Mouse (Mus musculus) 3T3-L1 (cell line): ENCODE measurements around the gene Ensa.
"Not testable (repeated sequence)": the region's sequence is repeated elsewhere in the genome, so short reads cannot be mapped to it uniquely, and the experiment has no call there.

Source experiments
- DNase-seq: peaks from one replicate; pipeline ENCODE4 v3.0.0-alpha.2; 2015; ENCODE audit warnings: low read depth, low spot score

The Ensa gene

GRCm38 (mm10) chr3:95643097-95643496 is 18.3 kb downstream of the Ensa start:
- no peak for DNase-seq

GRCm38 (mm10) chr3:95645313-95646235 is 20.8 kb downstream of the Ensa start:
- no peak for DNase-seq

- DNase-seq = peak; percentile 79
Measured at GRCm38 (mm10) chr3:95648016-95648415, 23.2 kb downstream of the Ensa start.

DNA sequence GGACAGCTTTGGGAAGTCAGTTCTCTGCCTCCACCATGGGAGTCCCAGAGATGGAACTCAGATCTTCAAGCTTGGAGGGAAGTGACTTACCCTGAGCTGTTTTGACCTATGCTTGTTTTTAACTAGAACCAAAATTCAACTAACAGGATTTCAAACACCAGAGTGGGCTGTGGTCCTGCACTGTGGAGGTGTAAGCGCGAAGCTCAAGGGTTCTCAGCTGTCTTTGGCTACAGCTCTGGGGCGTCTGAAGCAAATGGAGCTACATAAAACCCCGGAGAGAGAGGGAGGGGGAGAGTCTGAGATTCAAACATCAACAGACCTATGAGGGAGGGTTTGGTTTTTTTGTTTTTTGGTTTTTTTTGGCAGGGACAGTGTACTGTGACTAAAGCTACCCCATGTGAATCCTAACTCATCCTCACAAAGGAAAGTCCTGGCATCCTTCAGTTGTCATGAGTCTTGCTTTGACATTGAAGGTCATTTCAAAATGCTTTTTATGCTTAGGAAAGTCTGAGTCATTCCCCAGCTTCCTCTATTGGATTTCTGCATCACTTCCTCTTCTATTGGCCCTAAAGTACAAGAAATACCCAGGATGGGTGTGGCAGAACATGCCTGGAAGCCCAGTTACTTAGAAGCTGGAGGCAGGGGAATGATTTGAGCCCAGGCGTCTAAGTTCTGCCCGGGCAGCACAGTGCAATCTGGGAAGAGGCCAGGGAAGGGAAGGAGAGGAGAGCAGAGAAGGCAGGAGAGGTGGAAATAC is 25.7 kb downstream of the Ensa start:
- peak; percentile 99 for DNase-seq

DNA sequence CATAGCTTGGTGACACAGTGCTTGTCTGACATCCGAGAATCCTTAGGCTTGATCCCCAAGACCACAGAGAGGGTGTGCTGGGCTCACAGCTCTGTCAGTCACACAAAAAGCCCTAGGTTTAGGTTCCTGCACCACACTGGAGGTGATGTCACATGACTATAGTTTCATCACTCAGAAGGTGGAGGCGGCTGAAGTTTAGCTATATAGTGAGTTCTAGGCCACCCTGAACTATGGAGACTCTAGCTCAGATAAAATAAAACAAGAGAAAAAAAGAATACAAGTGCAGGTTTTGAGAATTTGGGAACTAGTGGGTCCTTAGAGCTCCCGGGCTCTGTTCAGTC is 26.2 kb downstream of the Ensa start:
- DNase-seq = no peak

GRCm38 (mm10) chr3:95651391-95652203 is 26.8 kb downstream of the Ensa start:
- no peak for DNase-seq

DNA sequence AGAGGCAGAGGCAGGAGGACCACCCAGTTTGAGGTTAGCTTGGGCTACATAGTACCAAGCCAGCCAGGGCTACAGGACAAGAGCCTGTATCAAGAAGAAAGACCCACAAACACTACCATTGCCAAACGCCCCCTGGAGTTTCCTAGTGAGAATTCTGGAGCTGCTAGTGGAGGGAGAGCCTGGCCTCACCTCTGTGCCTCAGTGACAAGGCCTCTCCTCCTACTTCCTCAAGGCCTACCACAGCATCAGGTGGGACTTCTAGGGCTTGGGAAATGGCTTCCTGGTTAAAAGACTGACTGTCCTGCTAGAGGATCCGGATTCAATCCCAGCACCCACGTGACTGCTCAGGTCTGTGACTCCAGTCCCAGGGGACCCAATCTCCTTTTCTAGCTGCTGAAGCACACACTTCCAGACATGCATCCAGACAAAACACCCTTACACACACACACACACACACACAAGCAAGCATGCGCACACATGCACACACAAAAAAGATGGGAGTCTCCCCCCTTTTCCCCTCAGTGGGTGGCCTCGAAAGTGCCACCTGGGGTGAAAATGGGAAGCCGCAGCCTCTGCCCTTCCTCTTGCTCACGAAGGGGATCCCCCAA is 27.5 kb downstream of the Ensa start:
- peak; percentile 40 for DNase-seq

DNA sequence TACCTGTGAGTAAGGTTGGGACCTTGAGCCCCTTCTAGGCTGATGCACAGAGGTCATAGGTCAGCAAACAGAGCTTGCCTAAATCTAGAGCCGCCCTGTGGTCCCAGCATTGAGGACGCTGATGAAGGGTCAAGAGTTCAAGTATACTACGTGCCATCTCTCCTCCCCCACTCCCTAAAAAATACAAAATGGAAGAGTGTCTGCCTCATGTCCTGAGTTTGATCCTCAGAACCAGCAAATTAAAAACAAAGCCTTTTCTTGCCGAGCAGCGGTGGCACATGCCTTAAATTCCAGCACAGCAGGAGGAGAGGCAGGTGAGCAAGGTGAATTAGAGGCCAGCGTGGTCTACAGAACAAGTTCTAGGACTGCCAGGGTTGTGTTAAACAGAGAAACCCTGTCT is 28.1 kb downstream of the Ensa start:
- DNase-seq = no peak

- no peak for DNase-seq
Measured at GRCm38 (mm10) chr3:95653473-95654034, 28.8 kb downstream of the Ensa start.

GRCm38 (mm10) chr3:95654371-95654770 is 29.6 kb downstream of the Ensa start:
- not testable (repeated sequence) for DNase-seq

DNA sequence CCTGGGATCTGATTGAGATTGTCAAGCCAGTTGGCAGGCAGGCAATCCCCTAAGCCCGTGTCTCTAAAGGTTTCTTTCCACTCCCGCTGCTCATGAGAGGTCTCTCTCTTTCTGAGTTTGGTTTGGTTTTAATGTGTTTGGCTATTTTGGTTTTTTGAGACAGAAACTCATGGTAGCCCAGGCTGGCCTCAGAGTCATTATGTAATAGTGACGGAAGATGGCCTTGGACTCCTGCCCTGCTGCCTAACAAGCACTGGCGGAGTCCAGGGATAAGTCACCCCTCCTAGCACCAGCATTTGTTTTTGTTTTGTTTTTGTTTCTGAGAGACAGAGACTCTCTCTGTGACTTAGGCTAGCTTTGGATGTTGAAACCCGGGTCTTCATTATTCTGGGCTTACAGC is 30.6 kb downstream of the Ensa start:
- no peak for DNase-seq

GRCm38 (mm10) chr3:95657108-95657507 is 32.3 kb downstream of the Ensa start:
- no peak for DNase-seq

GRCm38 (mm10) chr3:95657711-95658110 is 32.9 kb downstream of the Ensa start:
- no peak for DNase-seq

DNA sequence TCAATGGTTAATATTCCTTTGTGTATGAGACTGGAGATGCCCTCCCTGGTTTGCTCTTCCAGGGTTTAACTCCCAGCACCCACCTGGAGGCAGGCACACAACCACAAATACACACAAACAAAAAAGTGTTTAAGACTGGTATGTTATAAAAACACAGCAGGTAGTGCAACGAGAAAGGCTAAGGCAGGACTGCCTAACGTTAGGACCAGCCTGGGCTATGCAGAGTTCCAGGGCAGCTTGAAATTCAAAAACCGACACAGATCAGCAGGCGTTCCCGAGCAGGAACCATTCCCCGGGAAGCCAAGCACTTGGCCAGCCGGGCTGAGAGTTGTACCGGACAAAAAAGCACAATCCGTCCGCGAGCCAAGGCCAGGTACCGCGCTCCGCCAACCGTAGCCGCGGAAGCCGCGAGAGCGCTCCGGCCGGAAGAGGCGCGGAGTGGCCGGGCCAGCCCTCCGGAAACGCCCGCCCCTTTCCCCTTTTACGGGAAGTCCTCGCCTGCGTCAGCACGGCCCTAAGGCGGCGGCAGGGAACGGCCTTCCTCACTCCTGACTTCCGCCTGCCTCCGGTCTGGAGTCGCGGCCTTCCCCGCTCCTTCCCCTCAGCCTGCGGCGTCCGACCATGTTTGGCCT is 33.6 kb downstream of the Ensa start, which contains the start of gene Mcl1:
Mcl1 (plus strand) TSS at position 553 of the 632 bp plus-strand sequence.
- peak; percentile 92 for DNase-seq

GRCm38 (mm10) chr3:95658868-95659712 is 34.3 kb downstream of the Ensa start:
- DNase-seq = peak; percentile 86

- DNase-seq = no peak
Measured at GRCm38 (mm10) chr3:95659948-95660347, 35.2 kb downstream of the Ensa start.

- peak; percentile 44 for DNase-seq
Measured at GRCm38 (mm10) chr3:95660788-95661478, 36.1 kb downstream of the Ensa start.

DNA sequence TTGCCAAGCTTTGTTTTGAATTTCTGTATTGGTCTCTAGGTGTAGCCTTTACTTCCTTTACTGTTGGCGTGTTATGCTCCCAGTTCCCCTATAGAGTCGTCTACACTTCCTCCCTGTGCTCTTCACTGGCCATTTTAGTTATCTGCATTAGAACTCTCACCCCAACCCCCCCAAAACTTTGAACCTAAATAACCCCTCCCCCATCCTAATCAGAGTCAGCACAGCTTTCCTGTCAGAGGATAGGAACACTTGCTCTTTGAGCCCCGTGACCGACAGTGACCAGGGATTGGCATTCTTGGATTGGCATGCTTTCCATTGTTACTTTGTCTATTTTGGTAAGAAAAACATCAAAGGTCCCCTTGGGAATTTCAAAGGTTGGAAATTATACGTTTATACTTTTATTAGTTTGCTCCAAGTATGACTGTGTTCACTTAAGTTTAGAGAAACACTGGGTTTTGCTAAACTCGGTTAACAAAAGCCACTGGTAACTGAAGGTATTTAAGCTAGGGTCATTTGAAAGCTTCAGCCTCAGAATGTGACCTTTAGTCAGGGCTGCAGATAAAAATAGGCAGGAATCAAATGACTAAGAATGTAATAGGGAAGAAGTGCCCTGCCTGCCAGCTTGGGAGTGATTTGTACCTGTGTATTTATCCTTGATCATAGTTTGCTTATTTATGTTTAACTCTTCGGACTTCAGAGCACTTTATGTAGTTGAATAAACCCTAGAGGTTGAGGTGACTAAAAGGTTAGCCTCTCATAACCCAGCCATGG is 37.3 kb downstream of the Ensa start:
- peak; percentile 41 for DNase-seq
